Mouse (Mus musculus): ENCODE results near the gene Olfr642. TPM values are rescaled to one million over a fixed set of nuclear protein-coding genes. Genes with fewer than 3 reads are reported as not detected.

Gene Olfr642
- polyA plus RNA-seq, 1 experiment from 2014 or later: not detected

DNA sequence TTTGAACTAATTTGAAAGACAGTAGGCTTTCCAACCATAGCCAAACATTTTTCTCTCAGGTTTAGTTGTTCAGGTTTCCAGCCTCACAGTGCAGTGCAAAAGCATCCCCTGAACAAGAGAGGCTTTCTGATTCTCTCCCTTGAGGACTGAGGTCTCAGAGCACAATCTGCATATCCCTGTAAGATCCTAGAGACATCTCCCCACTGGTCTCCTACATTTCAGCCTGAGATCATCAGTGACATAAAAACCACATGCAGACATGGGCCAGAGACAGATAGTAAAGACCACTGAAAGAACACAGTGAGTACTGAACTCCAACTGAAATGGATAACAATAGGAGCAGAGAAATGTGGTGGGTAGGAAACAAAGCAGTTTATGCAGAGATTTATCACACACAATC is 54.0 kb downstream of the Olfr642 start, which contains the start of gene Olfr638:
Gene Olfr638 (plus strand): TSS at position 301 of the 400 bp plus-strand sequence.
- Histone ChIP-seq H3K4me1 (no peaks in the 10 kb centered on the region), H3K36me3 (ENCODE audit: poor library complexity, severe bottlenecking) (no peaks in the 10 kb centered on the region), H3K4me2 (no peak within 1 kb of the TSS), H3K4me3 (no peak within 1 kb of the TSS), H3K27ac (no peak within 1 kb of the TSS), H3K9ac (no peak within 1 kb of the TSS), H3K27me3 (no peaks in the 10 kb centered on the region), H3K9me3 (replicated peaks) (no peaks in the 10 kb centered on the region)
- ATAC-seq: no peak

Other genes with a start within 250 kb of the Olfr642 start
- gene Hbb-bt, start 238.7 kb downstream of the Olfr642 start, polyA plus RNA-seq (2015; fragmentation: Nextera tagmentation; extraction: Ambion mirVana): 960 and 1,191 TPM in 2 replicates
- 1,844 and 2,278 TPM in 2 replicates for gene Hbb-bs, start 224.6 kb downstream of the Olfr642 start, polyA plus RNA-seq (2015; fragmentation: Nextera tagmentation; extraction: Ambion mirVana)
- gene Hbb-bh2, start 212.1 kb downstream of the Olfr642 start, polyA plus RNA-seq (2015; fragmentation: Nextera tagmentation; extraction: Ambion mirVana): not detected in 2 replicates
- 32.1 and 81.1 TPM in 2 replicates for gene Hbb-bh1, start 209.5 kb downstream of the Olfr642 start, polyA plus RNA-seq (2015; fragmentation: Nextera tagmentation; extraction: Ambion mirVana)
- 3,762 and 4,630 TPM in 2 replicates for gene Hbb-y, start 199.4 kb downstream of the Olfr642 start, polyA plus RNA-seq (2015; fragmentation: Nextera tagmentation; extraction: Ambion mirVana)
- not detected in 2 replicates for gene Olfr66, start 166.4 kb downstream of the Olfr642 start, polyA plus RNA-seq (2015; fragmentation: Nextera tagmentation; extraction: Ambion mirVana)
- gene Olfr64, start 158.2 kb downstream of the Olfr642 start, polyA plus RNA-seq (2015; fragmentation: Nextera tagmentation; extraction: Ambion mirVana): not detected in 2 replicates
- not detected in 2 replicates for gene Olfr65, start 149.2 kb downstream of the Olfr642 start, polyA plus RNA-seq (2015; fragmentation: Nextera tagmentation; extraction: Ambion mirVana)
- gene Olfr631, start 123.8 kb downstream of the Olfr642 start, polyA plus RNA-seq (2015; fragmentation: Nextera tagmentation; extraction: Ambion mirVana): not detected in 2 replicates
- gene Olfr632, start 118.3 kb downstream of the Olfr642 start, polyA plus RNA-seq (2015; fragmentation: Nextera tagmentation; extraction: Ambion mirVana): not detected in 2 replicates
- gene Olfr633, start 108.2 kb downstream of the Olfr642 start, polyA plus RNA-seq (2015; fragmentation: Nextera tagmentation; extraction: Ambion mirVana): not detected in 2 replicates
- not detected in 2 replicates for gene Olfr635, start 81.5 kb downstream of the Olfr642 start, polyA plus RNA-seq (2015; fragmentation: Nextera tagmentation; extraction: Ambion mirVana)
- not detected in 2 replicates for gene Olfr638, start 53.9 kb downstream of the Olfr642 start, polyA plus RNA-seq (2015; fragmentation: Nextera tagmentation; extraction: Ambion mirVana)
- 0.04 TPM in 1 of 2 replicates, not detected in the other for gene Olfr639, start 35.4 kb downstream of the Olfr642 start, polyA plus RNA-seq (2015; fragmentation: Nextera tagmentation; extraction: Ambion mirVana)
- not detected in 2 replicates for gene Olfr640, start 27.1 kb downstream of the Olfr642 start, polyA plus RNA-seq (2015; fragmentation: Nextera tagmentation; extraction: Ambion mirVana)
- not detected in 2 replicates for gene Olfr641, start 17.2 kb downstream of the Olfr642 start, polyA plus RNA-seq (2015; fragmentation: Nextera tagmentation; extraction: Ambion mirVana)
- not detected in 2 replicates for gene 4930516K23Rik, start 8.8 kb upstream of the Olfr642 start, polyA plus RNA-seq (2015; fragmentation: Nextera tagmentation; extraction: Ambion mirVana)
- gene Olfr644, start 19.2 kb upstream of the Olfr642 start, polyA plus RNA-seq (2015; fragmentation: Nextera tagmentation; extraction: Ambion mirVana): not detected in 2 replicates
- gene Olfr645, start 32.8 kb upstream of the Olfr642 start, polyA plus RNA-seq (2015; fragmentation: Nextera tagmentation; extraction: Ambion mirVana): not detected in 2 replicates
- gene Olfr646, start 52.2 kb upstream of the Olfr642 start, polyA plus RNA-seq (2015; fragmentation: Nextera tagmentation; extraction: Ambion mirVana): not detected in 2 replicates
- gene Ubqln5, start 77.2 kb upstream of the Olfr642 start, polyA plus RNA-seq (2015; fragmentation: Nextera tagmentation; extraction: Ambion mirVana): not detected in 2 replicates
- gene Olfr643, start 84.7 kb upstream of the Olfr642 start, polyA plus RNA-seq (2015; fragmentation: Nextera tagmentation; extraction: Ambion mirVana): not detected in 2 replicates
- gene Ubqln3, start 90.6 kb upstream of the Olfr642 start, polyA plus RNA-seq (2015; fragmentation: Nextera tagmentation; extraction: Ambion mirVana): not detected in 2 replicates
- not detected in 2 replicates for gene Ubqlnl, start 97.9 kb upstream of the Olfr642 start, polyA plus RNA-seq (2015; fragmentation: Nextera tagmentation; extraction: Ambion mirVana)
- not detected in 2 replicates for gene Olfm5, start 112.2 kb upstream of the Olfr642 start, polyA plus RNA-seq (2015; fragmentation: Nextera tagmentation; extraction: Ambion mirVana)
- gene Olfr648, start 130.7 kb upstream of the Olfr642 start, polyA plus RNA-seq (2015; fragmentation: Nextera tagmentation; extraction: Ambion mirVana): 0.23 and 0.45 TPM in 2 replicates
- not detected in 2 replicates for gene Olfr649, start 143.3 kb upstream of the Olfr642 start, polyA plus RNA-seq (2015; fragmentation: Nextera tagmentation; extraction: Ambion mirVana)
- 0.30 and 0.33 TPM in 2 replicates for gene Trim6, start 166.1 kb upstream of the Olfr642 start, polyA plus RNA-seq (2015; fragmentation: Nextera tagmentation; extraction: Ambion mirVana)
- gene Trim34a, start 191.8 kb upstream of the Olfr642 start, polyA plus RNA-seq (2015; fragmentation: Nextera tagmentation; extraction: Ambion mirVana): 0.42 and 0.43 TPM in 2 replicates
- 0.17 TPM in 1 of 2 replicates, not detected in the other for gene Trim5, start 235.4 kb upstream of the Olfr642 start, polyA plus RNA-seq (2015; fragmentation: Nextera tagmentation; extraction: Ambion mirVana)